Mouse (Mus musculus) thymus, adult 2 months (tissue): ENCODE results near the gene Gen1.

Experiments
- CTCF ChIP-seq: fragments of 200-500 bp; IDR thresholded peaks from 2 replicates; pipeline ENCODE4 v1.5.1; 2012; ENCODE audit warnings: mild to moderate bottlenecking, control low read depth, low read length, moderate library complexity, borderline replicate concordance; ENCODE audit not compliant: control insufficient read depth, poor library complexity, insufficient read depth; ENCODE audit errors: extremely low read depth
- POLR2A ChIP-seq: fragments of 200-500 bp; IDR thresholded peaks from 2 replicates; pipeline ENCODE4 v1.6.1; 2012; ENCODE audit warnings: mild to moderate bottlenecking, low read length, control low read depth, moderate library complexity; ENCODE audit not compliant: control insufficient read depth, poor library complexity, insufficient read depth; ENCODE audit errors: extremely low read depth

- TF ChIP-seq CTCF: no peak
- TF ChIP-seq POLR2A: no peak
Measured at GRCm38 (mm10) chr12:11208872-11209271, 56.7 kb downstream of the Gen1 start, which contains the start of gene Msgn1.
